Mouse (Mus musculus) spleen, adult 2 months (tissue): ENCODE data around the gene Dnah1.

Source experiments
- CTCF ChIP-seq: fragments of 200-500 bp; IDR thresholded peaks from 2 replicates; pipeline ENCODE4 v1.5.1; 2011; ENCODE audit warnings: mild to moderate bottlenecking, inconsistent platforms; ENCODE audit not compliant: insufficient read depth, insufficient read length, insufficient replicate concordance; ENCODE audit errors: extremely low read depth
- POLR2A ChIP-seq: fragments of 200-500 bp; IDR thresholded peaks from 2 replicates; pipeline ENCODE4 v1.6.1; 2011; ENCODE audit warnings: low read depth, low read length, inconsistent platforms

DNA sequence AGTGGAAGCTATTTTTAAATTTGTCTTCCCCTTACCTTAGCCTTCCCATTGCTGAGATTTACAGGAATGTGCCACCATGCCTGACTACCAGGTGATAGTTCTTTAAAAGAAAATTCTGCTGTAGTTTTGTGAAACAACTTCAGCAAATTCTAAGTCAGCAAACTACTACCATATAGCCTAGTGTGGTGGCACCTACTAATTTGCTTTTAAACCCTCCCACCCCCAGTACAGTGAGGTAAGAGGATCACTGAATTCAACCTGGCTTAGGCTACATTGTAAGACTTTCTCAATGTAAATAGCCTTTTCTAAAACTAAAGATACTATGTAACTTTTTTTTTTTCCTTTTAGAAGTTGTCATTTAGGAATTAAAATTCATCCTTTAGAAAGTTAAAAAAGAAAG, 14.3 kb upstream of the Dnah1 start:
- TF ChIP-seq CTCF (no peak), POLR2A (no peak)
